Mouse (Mus musculus) liver, embryonic 14.5 days (tissue): ENCODE data around the gene Samd8.

ENCODE experiments used
- CTCF ChIP-seq: IDR thresholded peaks from 2 replicates; pipeline ENCODE4 v1.5.1; 2016; ENCODE audit warnings: antibody characterized with exemption, low read depth, control low read depth
- EP300 ChIP-seq: IDR thresholded peaks from 2 replicates; pipeline ENCODE4 v1.6.1; 2016; ENCODE audit warnings: antibody characterized with exemption, low read depth

DNA sequence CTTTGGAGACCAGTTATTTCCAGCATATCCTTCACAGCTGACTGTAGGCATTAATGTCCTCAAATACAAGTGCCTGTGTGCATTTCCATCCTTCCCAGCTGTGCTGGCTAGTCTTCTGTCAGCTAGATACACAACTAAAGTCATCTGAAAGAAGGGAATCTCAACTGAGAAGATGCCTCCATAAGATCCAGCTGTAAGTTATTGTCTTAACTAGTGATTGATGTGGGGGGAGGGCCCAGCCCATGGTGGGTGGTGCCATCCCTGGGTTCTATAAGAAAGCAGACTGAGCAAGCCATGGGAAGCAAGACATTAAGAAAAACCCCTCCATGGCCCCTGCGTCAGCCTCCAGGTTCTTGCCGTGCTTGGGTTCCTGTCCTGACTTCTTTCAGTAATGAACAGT, 74.6 kb downstream of the Samd8 start, which contains the start of gene Vdac2:
- TF ChIP-seq CTCF (no peak), EP300 (no peak)
